Mouse (Mus musculus) olfactory bulb, adult 2 months (tissue): ENCODE measurements around the gene Hoxd3.

ENCODE experiments used
- CTCF ChIP-seq: fragments of 200-500 bp; IDR thresholded peaks from 2 replicates; pipeline ENCODE4 v1.5.1; 2012; ENCODE audit warnings: low read depth, mild to moderate bottlenecking, low read length, moderate library complexity; ENCODE audit not compliant: insufficient read depth
- POLR2A ChIP-seq: fragments of 200-500 bp; IDR thresholded peaks from 2 replicates; pipeline ENCODE4 v1.6.1; 2012; ENCODE audit warnings: mild to moderate bottlenecking, low read depth, low read length, moderate library complexity; ENCODE audit not compliant: insufficient read depth

GRCm38 (mm10) chr2:74680561-74681398 lies 30.9 kb upstream of the Hoxd3 start:
- no peak for TF ChIP-seq POLR2A
- no peak for TF ChIP-seq CTCF
